Mouse (Mus musculus): ENCODE results near the gene Mgat4b. TPM values are rescaled to one million over a fixed set of nuclear protein-coding genes. Genes with fewer than 3 reads are reported as not detected.

Mgat4b gene
- polyA plus RNA-seq, 1 experiment from 2014 or later, result 41.3 TPM

DNA sequence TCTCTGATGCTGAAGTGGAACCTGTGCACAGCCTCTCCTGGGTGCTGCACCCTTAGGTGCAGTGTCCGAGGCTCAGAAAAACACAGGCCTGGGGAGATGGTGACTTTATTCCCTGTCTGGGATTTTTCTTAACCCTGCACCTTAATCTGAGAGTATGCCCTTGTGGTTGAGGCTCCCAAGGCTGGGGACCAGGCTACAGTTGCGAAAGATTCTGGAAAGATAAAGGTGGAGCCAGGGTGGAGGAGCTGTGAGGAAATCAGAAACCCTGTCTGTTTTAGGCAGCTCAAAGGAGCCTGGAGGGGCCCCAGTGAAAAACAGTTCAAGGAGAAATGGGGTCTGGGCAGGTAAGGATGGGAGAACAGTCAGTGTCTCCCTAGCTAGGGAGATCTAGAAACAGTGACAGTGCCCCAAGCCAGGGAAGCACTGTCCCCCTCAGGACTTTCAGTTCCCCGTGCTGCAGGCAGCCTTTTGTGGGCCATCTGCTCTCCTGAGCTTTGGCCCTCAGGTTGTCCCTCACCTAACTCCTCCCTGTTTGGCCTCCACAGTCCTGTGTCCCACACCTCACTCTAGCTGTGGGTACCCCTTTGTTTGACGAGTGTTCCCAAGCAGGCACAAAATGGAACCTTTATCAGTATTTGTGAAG, 6.2 kb downstream of the Mgat4b start:
- Histone ChIP-seq H3K36me3 (ENCODE audit: control insufficient read depth, insufficient read depth, low read length) (no peaks in the 10 kb centered on the region), H3K9me3 (ENCODE audit: control insufficient read depth, low read length) (no peaks in the 10 kb centered on the region), H3K27me3 (ENCODE audit: control insufficient read depth, insufficient read depth, low read length) (no peaks in the 10 kb centered on the region), H3K27ac (replicated peaks; ENCODE audit: low read depth, low read length) (no peak overlapping the region), H3K9ac (replicated peaks; ENCODE audit: low read length) (no peak overlapping the region), H3K4me2 (ENCODE audit: low read length) (no peak overlapping the region), H3K4me3 (replicated peaks; ENCODE audit: low read depth, low read length) (no peak overlapping the region), H3K4me1 (ENCODE audit: control insufficient read depth, insufficient read depth, low read length) (0 out of 2 replicates have a peak, but pooled peaks cover 6% of the 10 kb centered on the region)
- DNase-seq (no peak), ATAC-seq (ENCODE audit: low FRiP score, low TSS enrichment) (no peak)
- 82% methylated on average over 4 of the region's 4 CpGs for WGBS

DNA sequence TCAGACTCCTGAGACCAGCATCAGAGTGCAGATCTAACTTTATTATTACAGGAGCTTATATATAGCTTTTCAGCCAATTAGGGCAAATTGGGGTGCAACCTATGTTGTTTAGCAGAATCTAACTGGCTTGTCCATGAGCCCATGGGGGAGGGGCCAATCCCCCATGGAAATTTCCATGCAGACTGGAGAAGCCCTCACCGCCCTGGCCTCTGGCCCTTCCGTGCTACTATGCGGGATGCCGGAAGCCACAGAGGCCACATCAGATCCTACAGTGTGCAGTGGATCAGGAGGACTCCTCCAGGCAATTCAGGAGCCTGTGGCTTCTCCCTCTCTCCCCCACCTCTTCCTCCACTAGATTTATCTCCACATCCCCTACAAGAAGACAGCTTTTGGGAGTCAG, 7.1 kb downstream of the Mgat4b start:
- no peaks in the 10 kb centered on the region for H3K27me3 ChIP-seq (ENCODE audit: control insufficient read depth, insufficient read depth, low read length)

DNA sequence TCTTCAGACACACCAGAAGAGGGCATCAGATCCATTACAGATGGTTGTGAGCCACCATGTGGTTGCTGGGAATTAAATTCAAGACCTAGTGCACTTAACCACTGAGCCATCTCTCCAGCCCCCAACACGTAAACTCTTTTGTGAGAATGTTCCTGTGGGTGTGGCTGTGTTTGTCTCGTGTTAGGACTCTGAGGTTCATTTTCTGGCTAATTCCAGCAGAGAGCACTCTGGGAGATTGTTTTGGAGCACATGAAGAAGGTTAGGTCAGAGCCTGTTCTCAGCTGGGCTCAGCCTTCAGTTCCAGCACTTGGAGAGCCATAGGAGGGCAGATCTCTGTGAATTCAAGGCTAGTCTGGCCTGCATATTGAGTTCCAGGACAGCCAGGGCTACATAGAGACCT, 9.1 kb downstream of the Mgat4b start:
- ATAC-seq (ENCODE audit: low FRiP score, low TSS enrichment), result no peak

More for the DNA sequence above, 7.1 kb downstream of the Mgat4b start:
- no peak for DNase-seq
- Histone ChIP-seq H3K4me3 (replicated peaks; ENCODE audit: low read depth, low read length) (no peak overlapping the region), H3K4me2 (ENCODE audit: low read length) (no peak overlapping the region), H3K4me1 (ENCODE audit: control insufficient read depth, insufficient read depth, low read length) (peaks cover 10% of the 10 kb centered on the region), H3K36me3 (ENCODE audit: control insufficient read depth, insufficient read depth, low read length) (no peaks in the 10 kb centered on the region), H3K27ac (replicated peaks; ENCODE audit: low read depth, low read length) (no peak overlapping the region), H3K9me3 (ENCODE audit: control insufficient read depth, low read length) (no peaks in the 10 kb centered on the region), H3K9ac (replicated peaks; ENCODE audit: low read length) (no peak overlapping the region)
- WGBS, result 67% methylated on average over 4 of the region's 4 CpGs
- no peak for ATAC-seq (ENCODE audit: low FRiP score, low TSS enrichment)

DNA sequence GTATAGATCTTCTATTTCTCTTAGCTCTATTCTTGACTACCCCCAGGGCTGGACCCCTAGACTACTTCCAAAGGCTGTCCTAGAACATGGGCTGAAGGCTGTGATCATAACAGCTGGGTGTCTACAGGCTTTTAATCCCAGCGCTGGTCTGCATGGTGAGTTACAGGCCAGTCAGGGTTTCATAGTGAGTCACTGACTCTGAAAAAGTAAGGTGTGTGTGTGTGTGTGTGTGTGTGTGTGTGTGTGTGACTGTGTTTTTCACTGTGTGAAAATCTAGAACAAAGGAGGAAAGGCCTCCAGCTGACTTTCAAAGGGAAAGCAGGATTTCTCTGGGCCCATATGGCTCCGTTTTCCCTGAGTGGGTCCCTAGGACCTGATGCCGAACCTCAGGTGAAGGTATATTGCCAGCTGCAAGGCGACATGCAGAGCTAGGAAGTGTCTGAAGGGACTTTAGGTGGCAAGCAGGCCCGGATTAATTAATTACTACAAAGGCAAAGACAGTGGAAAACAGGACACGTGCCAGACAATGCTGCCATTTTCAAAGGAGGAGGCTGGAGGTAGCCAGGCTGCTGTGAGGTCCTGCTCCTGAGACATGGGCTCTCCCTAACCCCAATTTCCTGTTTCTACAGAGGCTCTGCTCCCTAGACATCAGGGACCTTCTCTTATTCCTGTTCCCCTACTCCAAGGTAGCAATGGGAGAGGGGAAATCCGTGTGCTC, 12.0 kb downstream of the Mgat4b start:
- ATAC-seq (ENCODE audit: low FRiP score, low TSS enrichment) (no peak), DNase-seq (no peak)
- Histone ChIP-seq H3K27ac (replicated peaks; ENCODE audit: low read depth, low read length) (peak overlapping the region; percentile 45; the same call in 1 of the 2 replicates), H3K9ac (replicated peaks; ENCODE audit: low read length) (peak overlapping the region; percentile 29), H3K4me2 (ENCODE audit: low read length) (peak overlapping the region; percentile 92), H3K27me3 (ENCODE audit: control insufficient read depth, insufficient read depth, low read length) (no peaks in the 10 kb centered on the region), H3K9me3 (ENCODE audit: control insufficient read depth, low read length) (no peaks in the 10 kb centered on the region), H3K4me3 (replicated peaks; ENCODE audit: low read depth, low read length) (peak overlapping the region; percentile 73; the same call in 1 of the 2 replicates), H3K4me1 (ENCODE audit: control insufficient read depth, insufficient read depth, low read length) (peaks cover 36% of the 10 kb centered on the region), H3K36me3 (ENCODE audit: control insufficient read depth, insufficient read depth, low read length) (no peaks in the 10 kb centered on the region)
- WGBS, result 52% methylated on average over 7 of the region's 7 CpGs

More for the DNA sequence above, 9.1 kb downstream of the Mgat4b start:
- H3K4me2 ChIP-seq (ENCODE audit: low read length), result no peak overlapping the region
- no peak for DNase-seq
- no peaks in the 10 kb centered on the region for H3K9me3 ChIP-seq (ENCODE audit: control insufficient read depth, low read length)
- H3K36me3 ChIP-seq (ENCODE audit: control insufficient read depth, insufficient read depth, low read length), result no peaks in the 10 kb centered on the region
- no peak overlapping the region for H3K27ac ChIP-seq (replicated peaks; ENCODE audit: low read depth, low read length)
- H3K4me3 ChIP-seq (replicated peaks; ENCODE audit: low read depth, low read length), result no peak overlapping the region
- no peak overlapping the region for H3K9ac ChIP-seq (replicated peaks; ENCODE audit: low read length)
- no peaks in the 10 kb centered on the region for H3K27me3 ChIP-seq (ENCODE audit: control insufficient read depth, insufficient read depth, low read length)
- WGBS, result 55% methylated on average over 2 of the region's 2 CpGs
- H3K4me1 ChIP-seq (ENCODE audit: control insufficient read depth, insufficient read depth, low read length), result peaks cover 23% of the 10 kb centered on the region

DNA sequence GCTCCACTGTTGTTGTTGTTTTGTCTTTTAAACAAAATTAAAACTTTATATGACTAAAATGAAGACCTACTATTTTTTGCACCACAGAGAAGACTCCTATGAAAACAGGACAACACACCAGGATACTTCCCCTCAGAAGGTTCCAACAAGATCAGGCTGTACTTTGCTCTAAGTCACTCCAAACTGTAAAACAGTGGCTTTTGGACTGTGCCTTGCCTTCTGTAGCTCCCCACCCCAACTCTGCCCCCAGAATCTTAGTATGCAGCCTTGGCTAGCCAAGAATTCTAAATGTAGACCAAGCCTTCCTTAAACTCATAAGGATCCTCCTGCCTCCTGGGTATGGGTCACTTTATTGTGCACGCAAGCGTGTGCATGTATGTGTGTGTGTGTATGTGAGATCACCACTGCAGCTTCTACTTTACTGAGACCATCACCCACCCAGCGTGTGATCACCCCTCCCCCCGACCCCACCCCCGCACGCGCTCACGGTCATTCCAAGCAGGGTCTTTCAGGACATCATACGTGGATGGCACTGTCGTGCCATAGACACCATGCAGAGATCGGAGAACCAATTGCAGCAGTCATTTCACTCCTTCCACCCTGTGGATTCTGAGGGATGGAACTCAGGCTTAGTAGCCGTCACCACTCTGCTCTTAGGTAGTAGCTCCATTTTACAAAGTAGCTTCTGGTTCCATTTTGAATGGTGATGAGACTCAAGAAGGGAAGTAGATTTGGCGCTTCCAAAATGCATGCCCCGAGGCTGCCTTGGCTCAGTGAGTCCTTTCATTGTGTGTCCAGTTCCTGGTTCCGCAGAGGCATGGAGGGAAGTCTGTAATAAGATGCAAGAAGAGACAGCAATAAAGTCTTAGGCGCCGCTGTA, 13.3 kb downstream of the Mgat4b start:
- 7% methylated on average over 17 of the region's 17 CpGs for WGBS
- Histone ChIP-seq H3K9me3 (ENCODE audit: control insufficient read depth, low read length) (no peaks in the 10 kb centered on the region), H3K9ac (replicated peaks; ENCODE audit: low read length) (peak overlapping the region; percentile 100), H3K4me1 (ENCODE audit: control insufficient read depth, insufficient read depth, low read length) (peaks cover 40% of the 10 kb centered on the region), H3K36me3 (ENCODE audit: control insufficient read depth, insufficient read depth, low read length) (0 out of 2 replicates have a peak, but pooled peaks cover 3% of the 10 kb centered on the region), H3K4me2 (ENCODE audit: low read length) (peak overlapping the region; percentile 92), H3K4me3 (replicated peaks; ENCODE audit: low read depth, low read length) (peak overlapping the region; percentile 73), H3K27me3 (ENCODE audit: control insufficient read depth, insufficient read depth, low read length) (no peaks in the 10 kb centered on the region), H3K27ac (replicated peaks; ENCODE audit: low read depth, low read length) (peak overlapping the region; percentile 96)
- ATAC-seq (ENCODE audit: low FRiP score, low TSS enrichment), result peak; percentile 12; the same call in 1 of the 2 replicates
- peak; percentile 69 for DNase-seq

DNA sequence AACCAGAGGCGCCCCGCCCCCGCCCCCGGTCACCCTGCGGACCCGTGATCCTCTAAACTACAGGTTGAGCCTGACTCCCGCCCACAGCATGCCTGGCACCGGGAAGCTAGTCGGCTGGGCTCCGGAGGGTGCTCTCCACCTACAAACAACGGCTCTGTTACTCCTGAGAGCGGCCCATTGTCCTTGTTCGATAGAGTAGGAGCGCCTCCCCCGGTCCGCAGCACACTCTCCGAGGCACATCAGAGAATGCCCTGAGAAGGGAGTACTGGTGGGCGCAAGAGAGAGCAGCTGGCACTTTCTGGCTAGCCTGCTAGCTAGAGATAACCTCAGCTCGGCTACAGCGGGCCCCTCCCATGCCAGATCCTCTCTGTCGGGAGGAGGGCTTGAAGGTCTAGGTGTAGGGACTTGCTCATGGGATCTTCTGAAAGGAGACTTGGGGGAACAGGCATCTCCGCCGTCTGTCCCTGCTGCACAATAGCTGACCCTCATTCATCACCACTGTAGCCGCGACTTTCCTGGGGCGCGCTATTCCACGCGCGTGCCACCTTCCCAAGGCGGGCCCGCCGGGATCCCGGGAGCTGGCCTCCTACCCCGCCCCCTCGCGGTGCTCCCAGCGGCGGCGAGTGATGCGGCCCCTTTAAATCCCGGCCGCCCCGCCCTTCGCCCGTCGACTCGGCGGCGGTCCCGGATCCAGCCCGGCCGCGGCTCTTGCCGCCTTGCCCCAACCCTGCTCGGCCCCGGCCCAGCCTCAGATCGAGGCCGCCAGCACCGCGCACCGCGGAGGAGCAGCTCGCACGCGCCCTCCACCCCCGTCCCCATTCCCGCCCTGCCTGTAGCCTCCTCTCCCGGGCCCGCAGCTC, 14.2 kb downstream of the Mgat4b start:
- Histone ChIP-seq H3K4me2 (ENCODE audit: low read length) (peak overlapping the region; percentile 92), H3K9ac (replicated peaks; ENCODE audit: low read length) (peak overlapping the region; percentile 100), H3K4me1 (ENCODE audit: control insufficient read depth, insufficient read depth, low read length) (peaks cover 40% of the 10 kb centered on the region), H3K27me3 (ENCODE audit: control insufficient read depth, insufficient read depth, low read length) (0 out of 2 replicates have a peak, but pooled peaks cover under 1% of the 10 kb centered on the region), H3K9me3 (ENCODE audit: control insufficient read depth, low read length) (no peaks in the 10 kb centered on the region), H3K4me3 (replicated peaks; ENCODE audit: low read depth, low read length) (peak overlapping the region; percentile 73), H3K36me3 (ENCODE audit: control insufficient read depth, insufficient read depth, low read length) (0 out of 2 replicates have a peak, but pooled peaks cover 3% of the 10 kb centered on the region), H3K27ac (replicated peaks; ENCODE audit: low read depth, low read length) (peak overlapping the region; percentile 96)
- DNase-seq, result peak; percentile 93
- under 1% methylated on average over 70 of the region's 70 CpGs for WGBS
- peak; percentile 86 for ATAC-seq (ENCODE audit: low FRiP score, low TSS enrichment)

DNA sequence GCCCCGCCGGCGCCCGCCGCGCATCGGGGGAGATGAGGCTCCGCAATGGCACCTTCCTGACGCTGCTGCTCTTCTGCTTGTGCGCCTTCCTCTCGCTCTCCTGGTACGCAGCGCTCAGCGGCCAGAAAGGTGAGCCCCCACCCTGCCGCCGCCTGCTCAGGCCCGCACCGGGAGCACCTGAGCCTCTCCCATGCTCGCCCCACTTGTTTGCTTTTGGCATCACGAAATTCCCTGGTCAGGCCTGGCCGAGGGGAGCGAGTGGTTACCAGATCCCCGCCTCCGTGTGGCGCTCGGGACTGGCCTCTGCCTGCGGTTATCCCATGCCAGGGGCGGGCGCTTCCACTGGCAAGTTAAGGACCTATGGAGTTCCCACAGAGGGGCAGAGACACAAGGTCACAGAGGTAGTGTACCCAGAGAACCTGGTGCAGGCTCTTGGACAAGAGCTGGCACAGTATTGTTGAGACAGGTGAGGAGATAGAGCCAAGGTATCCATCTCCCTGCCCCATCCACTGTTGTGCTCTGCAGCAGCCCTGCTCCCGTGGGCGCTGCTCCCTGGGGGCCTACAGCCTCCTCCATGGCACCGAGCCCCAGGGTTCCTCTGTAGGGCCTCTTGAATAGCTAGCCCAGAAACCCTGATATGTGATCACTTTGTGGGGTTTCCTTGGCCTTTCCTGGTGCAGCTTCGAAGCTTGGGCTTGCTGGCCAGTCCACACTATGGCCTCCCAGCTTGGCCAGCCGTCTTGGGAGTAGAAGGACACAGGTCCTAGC, 15.1 kb downstream of the Mgat4b start:
- H3K27me3 ChIP-seq (ENCODE audit: control insufficient read depth, insufficient read depth, low read length), result 0 out of 2 replicates have a peak, but pooled peaks cover 9% of the 10 kb centered on the region
- H3K36me3 ChIP-seq (ENCODE audit: control insufficient read depth, insufficient read depth, low read length), result peaks cover 6% of the 10 kb centered on the region
- peaks cover 41% of the 10 kb centered on the region for H3K4me1 ChIP-seq (ENCODE audit: control insufficient read depth, insufficient read depth, low read length)
- H3K4me2 ChIP-seq (ENCODE audit: low read length), result peak overlapping the region; percentile 92
- peak overlapping the region; percentile 100 for H3K9ac ChIP-seq (replicated peaks; ENCODE audit: low read length)
- H3K9me3 ChIP-seq (ENCODE audit: control insufficient read depth, low read length), result no peaks in the 10 kb centered on the region
- H3K27ac ChIP-seq (replicated peaks; ENCODE audit: low read depth, low read length), result peak overlapping the region; percentile 96
- ATAC-seq (ENCODE audit: low FRiP score, low TSS enrichment) (peak; percentile 21; the same call in 1 of the 2 replicates), DNase-seq (peak; percentile 66)
- 4% methylated on average over 34 of the region's 34 CpGs for WGBS
- peak overlapping the region; percentile 73 for H3K4me3 ChIP-seq (replicated peaks; ENCODE audit: low read depth, low read length)
